Mouse (Mus musculus) left cerebral cortex, postnatal 10 days (tissue): ENCODE measurements around the gene Park7. TPM values are rescaled to one million over a fixed set of nuclear protein-coding genes. Genes with fewer than 3 reads are reported as not detected.

Experiments used
- DNase-seq, 2 experiments: peaks; one replicate each; pipeline ENCODE4 v3.0.0; 2021 to 2022; ENCODE audit warnings: low spot score in 2 of 2, mixed read lengths in 1 of 2; ENCODE audit errors: extremely low spot score in 1 of 2
- intact Hi-C: fragments of 180-260 bp; cut with DNase I; formaldehyde crosslinking; loops from one replicate; pipeline ENCODE4 v1.15.1; 2025
- total RNA-seq, 2 experiments: library from RNA; stranded (reverse); gene quantifications; 2 replicates each; pipeline ENCODE4 v1.2.3; 2021

Gene Park7
- total RNA-seq, result 100 to 1,000 TPM; 213 to 216 TPM

DNA sequence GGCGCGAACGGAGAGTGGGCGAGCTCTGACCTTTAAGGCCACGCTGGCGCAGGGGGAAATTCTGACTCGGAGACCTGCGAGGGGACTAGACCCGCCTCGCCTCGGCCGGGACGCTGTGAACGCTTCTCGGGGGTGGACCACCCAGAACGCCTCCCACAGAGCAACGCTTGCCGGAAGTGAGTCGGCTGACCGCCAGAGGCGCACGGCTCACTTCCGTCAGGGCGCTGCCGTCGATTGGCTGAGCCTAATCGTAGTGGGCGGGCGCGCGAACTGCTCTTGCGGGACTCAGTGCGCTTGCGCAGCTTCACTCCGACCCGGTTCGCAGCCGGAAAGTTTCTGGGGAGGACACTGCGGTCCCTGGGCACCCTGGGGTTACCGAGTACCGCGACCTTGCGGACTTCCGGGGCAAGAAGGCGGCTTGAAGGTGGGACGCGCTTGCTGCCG lies at the start of gene Park7, which contains the start of gene Tnfrsf9:
Park7 (minus strand) TSS at position 148 of the 444 bp plus-strand sequence.
Tnfrsf9 (plus strand) TSS at position 273 of the 444 bp plus-strand sequence.
- DNase-seq, result peak; percentile 95 to 99
- intact Hi-C loops, result no loop called here

DNA sequence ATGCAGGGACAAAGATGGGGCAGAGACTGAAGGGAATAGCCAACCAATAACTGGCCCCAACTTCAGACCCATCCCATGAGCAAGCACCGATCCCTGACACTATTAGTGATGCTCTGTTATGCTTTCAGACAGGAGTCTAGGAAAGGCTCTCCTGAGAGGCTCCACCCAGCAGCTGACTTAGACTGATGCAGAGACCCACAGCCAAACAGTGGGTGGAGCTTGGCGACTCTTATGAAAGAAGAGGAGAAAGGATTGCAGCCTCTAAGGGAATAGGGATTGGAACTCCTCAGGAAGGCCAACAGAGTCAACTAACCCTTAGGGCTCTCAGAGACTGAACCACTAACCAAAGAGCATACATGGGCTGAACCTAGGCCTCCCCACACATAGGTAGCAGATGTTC lies 49.5 kb upstream of the Park7 start:
- intact Hi-C loops, result loop anchor here (2.0 kb wide), 1 partner anchor 307 kb away; no protein-coding TSS in a partner anchor
- no peak for DNase-seq

DNA sequence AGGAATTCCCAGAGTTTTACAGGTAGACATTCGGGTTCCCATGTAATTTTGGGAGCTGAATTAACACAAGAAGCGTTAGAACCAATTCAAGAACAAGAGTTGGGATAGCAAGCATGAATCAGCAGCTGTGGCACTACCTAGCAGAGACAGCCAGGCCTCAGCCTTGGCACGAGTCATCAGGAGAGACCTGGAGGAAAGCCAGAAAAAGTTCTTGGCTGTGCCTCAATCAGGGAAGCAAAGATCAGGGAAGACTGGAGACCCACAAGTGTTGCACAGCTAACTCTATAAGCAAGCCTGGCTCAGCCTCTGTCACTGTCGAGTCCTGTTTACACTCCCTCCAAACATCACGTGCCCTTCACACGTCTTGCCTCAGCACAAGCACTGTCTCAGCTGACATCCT lies 48.0 kb upstream of the Park7 start:
- no peak for DNase-seq
- intact Hi-C loops, result no loop called here

DNA sequence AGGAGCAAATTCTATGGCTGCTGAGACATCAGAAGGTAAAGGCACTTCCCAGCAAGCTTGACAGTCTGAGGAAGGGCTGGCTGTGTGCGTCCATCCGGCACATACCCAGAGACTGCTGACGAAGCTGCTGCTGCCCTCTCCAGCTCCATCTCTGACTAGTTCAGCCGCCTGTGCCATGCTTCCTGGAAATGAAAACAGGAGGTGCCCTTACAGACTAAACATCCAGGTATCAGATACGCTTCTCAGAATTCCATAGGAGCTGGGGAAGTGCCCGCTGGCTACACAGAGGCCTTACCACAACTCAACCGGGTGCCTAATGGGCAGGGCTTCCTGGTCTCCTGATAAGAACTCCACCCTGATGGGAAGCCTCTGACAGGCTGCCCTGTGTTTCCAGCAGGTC lies 44.3 kb upstream of the Park7 start:
- no peak for DNase-seq
- intact Hi-C loops, result no loop called here

DNA sequence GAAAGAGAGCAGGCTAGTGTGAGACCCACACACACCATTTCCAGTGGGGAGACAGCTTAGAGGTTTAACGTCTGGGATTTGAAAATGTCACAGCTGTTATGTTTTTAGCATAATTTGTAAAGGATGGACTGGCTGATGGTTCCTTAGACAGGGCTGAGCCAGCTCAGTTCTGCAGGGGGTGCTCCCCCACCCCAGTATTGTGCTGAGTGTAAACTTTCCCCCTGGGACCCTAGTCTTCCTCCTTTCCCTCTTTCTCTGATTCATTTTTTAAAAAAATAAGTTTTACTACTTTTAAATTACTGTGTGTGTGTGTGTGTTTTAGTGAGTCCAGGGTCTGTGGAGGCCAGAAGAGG lies 42.8 kb upstream of the Park7 start:
- intact Hi-C loops, result no loop called here
- DNase-seq, result no peak

DNA sequence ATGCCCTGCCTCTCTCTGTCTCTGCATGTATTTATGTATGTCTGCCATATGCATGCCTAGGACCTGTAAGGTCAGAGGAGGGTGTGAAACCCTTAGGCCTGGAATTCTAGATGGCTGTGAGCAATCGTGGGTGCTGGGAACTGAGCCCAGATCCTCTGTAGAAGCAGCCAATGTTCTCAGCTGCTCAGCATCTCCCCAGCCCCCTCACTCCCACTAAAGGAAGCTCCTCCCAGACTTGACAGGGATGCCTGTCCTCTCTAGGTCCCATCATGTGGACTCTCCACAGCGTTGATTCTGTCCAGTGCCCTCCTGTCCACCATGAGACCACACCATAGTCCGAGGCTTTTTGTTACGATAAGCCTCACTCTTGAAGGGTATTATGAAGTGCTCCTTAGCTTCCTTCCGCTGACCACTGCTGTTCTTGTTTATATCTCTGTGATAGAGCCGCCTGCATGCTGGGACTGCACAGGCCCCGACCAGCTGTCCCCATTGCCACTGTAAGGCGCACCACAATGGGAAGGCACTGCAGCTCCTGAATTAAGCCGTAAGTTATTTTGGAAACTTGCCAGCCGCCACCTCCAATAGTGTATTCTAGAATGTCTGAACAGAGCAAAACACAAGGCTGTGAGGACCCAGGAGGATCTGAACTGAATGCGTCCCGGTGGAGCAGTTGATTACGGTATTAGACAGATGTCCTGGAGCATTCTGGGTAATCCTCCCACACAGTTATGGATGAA lies 42.3 kb upstream of the Park7 start:
- peak in 1 of 2 experiments; percentile 40 for DNase-seq
- intact Hi-C loops, result no loop called here

DNA sequence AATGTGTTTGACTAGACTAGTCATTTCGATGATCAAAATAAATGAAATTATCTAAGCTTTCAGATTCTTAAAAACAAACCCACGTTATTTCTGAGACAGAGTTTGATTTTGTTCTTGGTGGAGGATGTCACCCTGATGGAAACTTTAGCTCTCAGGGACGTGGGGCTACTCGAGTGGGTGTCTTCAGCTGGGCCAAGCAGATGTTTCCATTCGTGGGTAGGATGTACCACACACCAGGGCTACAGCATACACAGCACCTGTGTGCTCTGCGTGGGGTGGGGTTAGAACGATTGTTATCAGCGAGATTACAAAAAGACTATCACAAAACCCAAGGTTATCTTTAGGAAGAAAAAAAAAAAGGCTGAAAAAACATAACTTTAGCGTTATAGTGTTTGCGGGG lies 36.7 kb upstream of the Park7 start:
- intact Hi-C loops, result no loop called here

DNA sequence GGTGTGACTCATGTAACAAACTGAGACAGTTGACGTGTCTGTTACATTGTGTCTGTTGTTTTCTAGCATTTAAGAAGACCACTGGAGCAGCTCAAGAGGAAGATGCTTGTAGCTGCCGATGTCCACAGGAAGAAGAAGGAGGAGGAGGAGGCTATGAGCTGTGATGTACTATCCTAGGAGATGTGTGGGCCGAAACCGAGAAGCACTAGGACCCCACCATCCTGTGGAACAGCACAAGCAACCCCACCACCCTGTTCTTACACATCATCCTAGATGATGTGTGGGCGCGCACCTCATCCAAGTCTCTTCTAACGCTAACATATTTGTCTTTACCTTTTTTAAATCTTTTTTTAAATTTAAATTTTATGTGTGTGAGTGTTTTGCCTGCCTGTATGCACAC lies 30.5 kb upstream of the Park7 start:
- no peak for DNase-seq
- intact Hi-C loops, result no loop called here

More for the DNA sequence above, 36.7 kb upstream of the Park7 start:
- no peak for DNase-seq

DNA sequence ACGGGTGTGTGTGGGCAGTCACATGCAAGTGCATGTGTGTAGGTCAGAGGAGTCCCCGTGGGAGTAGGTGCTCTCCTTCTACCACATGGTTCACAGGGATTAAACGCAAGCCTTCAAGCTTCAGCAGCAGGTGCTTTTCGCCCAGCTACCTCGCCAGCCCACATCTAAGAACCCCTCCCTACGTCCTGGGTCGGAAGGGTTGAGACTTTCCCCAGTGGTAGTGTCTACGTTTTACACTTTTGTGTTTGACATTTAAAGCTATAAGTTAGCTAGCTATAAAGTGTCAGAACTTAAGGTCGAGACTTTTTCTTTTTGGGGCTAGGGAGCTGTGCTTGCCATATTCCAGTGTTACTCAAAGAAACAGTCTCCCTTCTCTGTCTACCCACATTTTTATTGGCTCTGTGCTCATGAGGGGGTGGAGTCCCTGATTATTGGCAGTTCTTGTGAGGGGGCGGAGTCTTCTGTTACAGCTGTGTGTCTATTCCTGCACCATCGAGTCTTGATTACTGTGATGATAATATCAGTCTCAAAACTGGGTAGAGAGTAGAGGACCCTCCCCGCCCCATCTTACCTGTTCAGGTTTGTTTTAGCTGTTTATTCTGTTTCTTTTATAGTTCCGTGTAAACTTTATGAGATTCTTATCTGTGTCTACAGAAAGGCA lies 25.9 kb upstream of the Park7 start:
- intact Hi-C loops, result no loop called here
- no peak for DNase-seq

DNA sequence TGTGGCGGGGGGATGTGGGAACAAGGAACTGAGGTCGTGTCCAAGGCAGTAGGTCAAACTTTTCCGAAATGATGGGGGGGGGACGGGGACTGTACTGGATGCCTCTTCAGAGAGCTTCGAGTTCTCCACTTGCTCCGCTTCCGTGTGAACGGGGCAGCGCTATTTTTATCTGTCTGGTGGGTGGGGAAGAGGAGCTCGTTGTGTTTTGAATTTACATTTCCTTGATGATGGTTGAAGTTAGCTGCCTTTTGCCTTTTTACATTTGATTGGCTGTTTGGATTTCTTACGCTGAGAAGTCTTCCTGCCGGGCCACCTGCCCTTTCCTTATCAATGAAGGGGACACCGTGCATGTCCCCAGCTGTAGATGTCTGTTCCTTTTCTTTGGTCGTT lies 23.8 kb upstream of the Park7 start:
- intact Hi-C loops, result no loop called here
- no peak for DNase-seq

DNA sequence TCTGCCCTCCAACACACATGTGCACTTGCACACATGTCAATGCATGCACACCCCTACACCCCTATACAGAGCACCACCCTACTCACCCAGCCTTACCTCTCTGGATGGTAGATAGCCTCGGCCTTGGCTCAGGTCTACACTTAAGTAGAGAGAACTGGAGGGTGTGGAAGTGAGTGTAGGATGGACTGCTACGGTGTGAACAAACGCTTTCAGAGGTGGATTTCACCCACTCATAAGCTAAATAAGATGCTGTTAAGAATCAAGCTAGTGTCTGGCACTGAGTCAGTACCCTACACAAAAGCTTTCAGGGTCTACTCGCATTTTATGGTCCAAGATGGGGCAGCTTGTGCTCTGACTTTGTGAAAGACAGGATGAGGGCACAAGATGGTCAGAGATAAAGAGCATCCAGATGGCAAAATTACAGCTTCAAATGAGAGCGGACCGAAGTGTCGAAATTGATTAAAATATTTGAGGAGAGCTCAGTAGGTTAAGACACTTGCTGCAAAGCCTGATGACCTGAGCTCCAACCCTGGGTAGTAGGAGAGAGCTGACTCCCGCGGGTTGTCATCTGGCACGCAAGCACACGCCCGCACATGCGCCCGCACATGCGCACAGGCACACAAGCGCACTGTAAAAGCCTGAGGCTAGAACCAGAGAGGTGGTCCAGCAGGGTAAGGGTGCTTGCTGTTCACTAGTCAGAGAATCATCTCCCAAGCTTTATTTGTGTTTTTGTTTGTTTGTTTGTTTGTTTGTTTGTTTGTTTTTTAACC lies 23.2 kb upstream of the Park7 start:
- intact Hi-C loops, result no loop called here
- peak; percentile 19 to 62 for DNase-seq

DNA sequence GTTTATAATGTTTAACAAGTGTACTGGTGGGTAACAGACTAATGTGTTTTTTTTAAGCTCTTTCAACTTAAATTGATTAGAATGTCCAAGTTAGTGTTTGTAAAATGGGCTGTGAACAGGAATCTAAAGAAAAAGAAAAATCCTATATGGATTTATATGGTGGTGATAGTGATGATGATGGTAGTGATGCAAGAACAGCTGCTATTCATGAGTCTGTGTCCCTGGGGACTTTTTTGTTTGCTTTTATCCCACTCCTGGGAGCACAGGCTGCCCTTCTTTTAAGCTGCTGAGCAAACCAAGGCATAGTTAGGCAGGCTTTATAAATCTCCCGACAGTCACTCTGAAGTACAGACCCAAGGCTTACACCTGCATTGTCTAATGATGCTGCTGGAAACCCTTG lies 19.3 kb upstream of the Park7 start:
- no peak for DNase-seq

DNA sequence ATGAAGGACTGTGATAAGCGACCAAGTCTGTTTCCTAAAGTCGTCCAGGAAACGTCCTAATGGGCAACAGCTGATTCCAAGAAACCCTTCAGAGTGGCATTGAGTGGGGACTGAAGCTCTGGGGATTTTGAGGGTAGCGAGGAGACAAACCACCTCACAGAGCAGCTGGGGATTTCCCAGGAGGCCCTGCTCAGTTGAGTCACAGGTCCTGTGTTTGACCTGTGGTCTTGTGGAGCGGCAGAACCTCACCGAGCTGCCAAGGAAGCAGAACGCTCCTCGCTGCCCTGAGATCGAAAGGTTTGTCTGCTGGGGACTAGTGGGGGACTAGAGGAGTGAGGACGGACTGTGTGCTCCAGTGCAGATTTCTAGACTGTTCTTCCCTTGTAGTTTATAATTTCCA lies 13.6 kb upstream of the Park7 start:
- intact Hi-C loops, result no loop called here
- no peak for DNase-seq

More for the DNA sequence above, 19.3 kb upstream of the Park7 start:
- intact Hi-C loops, result no loop called here

DNA sequence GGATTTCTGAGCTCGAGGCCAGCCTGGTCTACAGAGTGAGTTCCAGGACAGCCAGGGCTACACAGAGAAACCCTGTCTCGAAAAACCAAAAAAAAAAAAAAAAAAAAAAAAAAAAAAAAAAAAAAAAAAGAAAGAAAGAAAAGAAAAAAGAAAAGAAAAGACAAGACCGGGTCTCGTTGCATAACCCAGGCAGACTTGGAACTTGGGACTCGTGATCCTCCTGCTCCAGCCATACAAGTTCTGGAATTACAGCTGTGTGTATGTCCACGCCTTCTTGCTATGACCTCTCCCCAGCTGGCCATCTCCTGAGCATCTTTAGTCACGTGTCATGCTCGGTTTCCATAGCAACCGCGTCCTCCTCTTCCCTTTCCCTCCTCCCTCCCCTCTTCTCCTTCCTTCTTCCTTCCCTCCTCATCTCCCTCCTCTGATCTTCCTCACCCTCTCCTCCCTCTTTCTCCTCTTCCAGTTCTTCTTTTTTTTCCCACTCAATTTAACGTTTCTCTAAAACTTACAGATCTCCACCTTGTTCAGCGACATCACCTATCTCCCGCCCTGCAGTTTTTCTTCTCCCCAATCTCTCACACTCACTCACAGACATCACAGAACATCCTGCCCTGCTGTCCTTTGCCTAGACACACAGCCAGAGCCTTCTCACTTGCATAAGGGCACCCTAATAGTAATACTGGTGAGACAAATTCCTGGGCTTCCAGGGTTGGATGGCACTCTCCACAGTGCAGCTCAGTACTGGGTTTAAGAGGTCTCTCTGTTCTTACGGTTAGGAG lies 12.9 kb upstream of the Park7 start:
- intact Hi-C loops, result no loop called here
- DNase-seq, result no peak

DNA sequence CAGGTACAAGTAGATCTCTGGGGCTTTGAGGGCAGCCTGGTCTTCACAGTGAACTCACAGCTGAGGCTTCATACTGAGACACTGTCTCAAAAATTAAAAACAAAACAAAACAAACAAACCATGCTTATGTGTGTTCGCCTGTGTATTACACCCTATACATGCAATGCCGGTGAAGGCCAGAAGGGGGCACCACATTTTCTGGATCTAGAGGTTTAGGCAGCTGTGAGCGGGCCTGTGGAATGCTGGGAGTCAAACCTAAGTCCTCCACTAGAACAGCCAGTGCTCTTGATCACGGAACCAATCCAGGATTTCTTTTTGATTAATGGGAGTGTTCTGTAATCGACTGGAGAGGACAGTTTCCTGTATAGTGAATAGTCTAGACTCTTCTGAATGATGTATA lies 11.7 kb upstream of the Park7 start:
- intact Hi-C loops, result no loop called here
- no peak for DNase-seq

DNA sequence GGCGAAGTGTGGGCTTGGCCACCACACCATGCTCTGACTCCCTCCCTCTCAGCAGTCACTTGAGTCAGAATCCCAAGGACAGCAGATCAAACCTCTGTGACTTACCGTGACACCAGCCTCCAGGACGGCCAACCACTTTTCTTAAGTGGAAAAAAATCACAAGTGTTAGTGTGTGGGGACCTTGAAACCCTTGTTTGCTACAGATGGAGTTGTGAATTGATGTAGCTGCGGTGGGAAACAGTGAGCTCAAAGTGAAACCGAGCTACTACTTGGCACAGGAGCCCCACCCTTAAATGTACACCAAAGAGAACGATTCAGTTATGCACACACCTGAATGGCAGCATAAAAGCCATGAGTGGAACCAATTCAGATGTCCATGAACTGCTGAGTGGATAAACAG lies 10.7 kb upstream of the Park7 start:
- intact Hi-C loops, result no loop called here
- DNase-seq, result no peak

DNA sequence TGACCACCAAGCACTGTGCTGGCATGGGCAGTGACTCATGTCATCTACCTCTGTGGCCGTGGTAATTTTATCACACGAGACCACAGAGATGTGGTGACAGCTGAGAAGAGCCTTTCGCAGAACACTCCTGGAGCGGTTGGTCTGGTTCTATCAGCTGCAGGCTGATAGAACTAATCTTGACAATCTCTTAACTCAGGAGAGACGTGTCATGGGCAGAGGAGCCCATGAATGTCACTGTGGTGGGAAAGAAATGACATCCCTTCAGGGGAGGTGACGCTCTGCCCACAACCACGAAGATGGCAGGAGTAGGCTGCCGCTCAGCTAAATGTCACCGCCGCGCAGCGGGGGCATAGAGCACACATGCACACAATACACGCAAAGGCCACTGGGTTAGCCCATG lies 10.1 kb upstream of the Park7 start:
- DNase-seq, result no peak
- intact Hi-C loops, result no loop called here

DNA sequence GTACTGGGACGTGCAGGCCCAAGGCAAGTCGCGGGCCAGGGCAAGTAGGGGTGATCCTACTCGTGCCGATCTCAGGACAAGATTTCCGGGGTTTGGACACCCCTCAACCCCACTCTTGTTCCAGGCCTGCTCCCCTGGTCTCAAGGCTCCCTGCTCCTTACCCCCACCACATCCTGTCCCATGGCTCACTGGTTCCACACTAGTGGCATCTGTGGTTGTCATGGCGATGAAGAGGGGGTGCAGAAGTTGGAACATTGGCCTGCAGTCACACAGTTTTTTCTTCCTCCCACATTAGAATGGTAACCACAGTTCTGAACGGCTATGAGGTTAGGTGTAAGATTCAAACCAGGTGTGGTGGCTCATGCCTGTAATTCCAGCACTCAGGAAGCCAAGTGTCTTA lies 7.0 kb upstream of the Park7 start:
- intact Hi-C loops, result no loop called here

More for the DNA sequence above, 7.0 kb upstream of the Park7 start:
- DNase-seq, result no peak
